Mouse (Mus musculus): ENCODE results near the gene Cdk12.
"Not testable (repeated sequence)": the region's sequence is repeated elsewhere in the genome, so short reads cannot be mapped to it uniquely, and the experiment has no call there.

Cdk12 gene

DNA sequence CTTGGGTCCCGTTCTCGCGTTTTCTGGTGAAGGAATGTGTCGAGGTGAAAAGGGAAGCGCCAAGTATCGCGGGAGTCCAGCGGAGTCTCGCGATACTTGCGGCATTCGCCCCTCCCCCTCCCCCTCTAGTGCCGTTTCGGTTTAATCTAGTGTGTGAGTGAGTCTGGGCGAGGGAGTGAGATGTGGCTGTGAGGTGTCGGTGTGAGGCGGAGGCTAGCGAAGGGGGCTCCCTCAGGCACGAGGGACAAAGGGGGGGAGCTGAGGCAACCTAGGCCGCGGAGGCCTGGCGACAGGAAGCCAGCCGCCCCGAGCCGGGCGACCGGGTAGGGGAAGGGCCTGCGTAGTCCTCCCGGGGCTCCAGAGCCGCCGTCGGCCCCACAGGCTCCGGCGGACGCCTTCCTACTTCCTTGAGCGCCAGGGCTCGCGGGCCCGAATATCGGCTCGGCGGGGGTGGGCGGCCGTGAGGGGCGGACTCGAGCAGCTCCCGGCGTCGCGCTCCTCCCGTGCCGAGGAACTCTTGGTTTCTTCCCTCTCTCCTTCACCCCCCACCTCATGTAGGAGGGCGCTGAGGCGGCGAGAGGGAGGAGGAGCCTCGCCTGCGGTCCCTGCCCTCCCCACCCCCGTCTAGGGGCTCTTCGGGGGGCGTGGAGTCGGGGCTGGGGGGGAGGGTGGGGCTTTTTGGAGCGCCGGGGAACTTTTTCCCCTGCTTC, at the start of gene Cdk12:
Gene Cdk12, plus strand, starts transcription at position 419 of the 710 bp plus-strand sequence.
- DNase-seq = peak; percentile 96 to 98

DNA sequence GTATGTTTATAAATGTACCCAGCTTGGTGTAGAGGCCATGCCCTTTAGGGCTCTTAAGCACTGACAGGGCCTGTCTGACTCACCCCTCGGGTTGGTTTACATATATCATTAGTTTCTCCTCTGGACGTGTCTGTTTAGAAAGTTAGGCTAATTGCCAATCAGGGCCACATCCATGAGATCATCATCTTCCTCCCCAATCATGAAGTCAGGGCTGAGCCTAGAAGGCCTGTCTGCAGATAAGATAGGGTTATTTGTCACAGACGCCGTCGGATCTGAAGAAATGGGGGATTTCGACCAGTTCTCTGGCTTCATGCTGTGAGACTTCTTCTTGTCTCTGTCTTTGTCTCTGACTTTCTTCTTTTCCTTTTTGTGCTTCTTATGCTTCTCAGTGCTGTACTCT, 47.8 kb upstream of the Cdk12 start:
- DNase-seq = no peak

DNA sequence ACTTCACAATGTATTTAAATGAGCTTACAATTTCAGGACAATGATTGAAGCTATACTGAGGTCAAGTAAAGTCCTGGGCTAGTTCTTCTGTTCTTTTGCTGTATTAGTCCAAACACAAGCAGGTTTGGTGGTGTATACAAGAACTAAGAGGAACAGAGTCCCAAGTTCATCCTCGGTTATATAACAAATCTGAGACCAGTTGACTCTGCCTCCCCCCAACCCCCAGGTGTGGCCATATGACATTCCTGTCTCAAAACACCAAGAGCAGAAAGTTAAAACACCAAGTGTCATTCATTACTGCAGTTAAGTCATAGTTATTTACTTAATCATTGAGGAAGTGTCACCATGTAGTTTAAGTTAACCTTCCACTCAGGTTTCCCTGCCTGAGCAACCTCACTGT, 34.5 kb upstream of the Cdk12 start:
- DNase-seq = no peak

DNA sequence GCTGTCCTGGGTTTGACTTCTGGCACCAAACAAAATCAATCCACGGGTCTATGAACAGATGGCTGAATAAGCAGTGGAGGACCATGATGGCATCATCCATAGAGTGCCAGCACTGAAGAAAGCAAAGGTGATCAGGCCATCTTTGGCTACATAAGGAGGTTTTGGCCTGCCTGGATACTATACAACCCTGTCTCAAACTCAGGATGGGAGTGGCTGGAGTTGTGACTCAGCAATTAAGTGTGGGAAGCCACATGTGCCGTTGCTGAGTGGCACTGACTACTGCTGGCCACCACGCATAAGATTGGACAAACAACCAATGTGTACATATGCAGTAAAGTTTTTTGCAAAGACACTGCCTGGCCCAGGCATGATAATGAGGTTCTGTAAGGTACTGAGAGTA, 20.7 kb upstream of the Cdk12 start:
- not testable (repeated sequence) for DNase-seq

DNA sequence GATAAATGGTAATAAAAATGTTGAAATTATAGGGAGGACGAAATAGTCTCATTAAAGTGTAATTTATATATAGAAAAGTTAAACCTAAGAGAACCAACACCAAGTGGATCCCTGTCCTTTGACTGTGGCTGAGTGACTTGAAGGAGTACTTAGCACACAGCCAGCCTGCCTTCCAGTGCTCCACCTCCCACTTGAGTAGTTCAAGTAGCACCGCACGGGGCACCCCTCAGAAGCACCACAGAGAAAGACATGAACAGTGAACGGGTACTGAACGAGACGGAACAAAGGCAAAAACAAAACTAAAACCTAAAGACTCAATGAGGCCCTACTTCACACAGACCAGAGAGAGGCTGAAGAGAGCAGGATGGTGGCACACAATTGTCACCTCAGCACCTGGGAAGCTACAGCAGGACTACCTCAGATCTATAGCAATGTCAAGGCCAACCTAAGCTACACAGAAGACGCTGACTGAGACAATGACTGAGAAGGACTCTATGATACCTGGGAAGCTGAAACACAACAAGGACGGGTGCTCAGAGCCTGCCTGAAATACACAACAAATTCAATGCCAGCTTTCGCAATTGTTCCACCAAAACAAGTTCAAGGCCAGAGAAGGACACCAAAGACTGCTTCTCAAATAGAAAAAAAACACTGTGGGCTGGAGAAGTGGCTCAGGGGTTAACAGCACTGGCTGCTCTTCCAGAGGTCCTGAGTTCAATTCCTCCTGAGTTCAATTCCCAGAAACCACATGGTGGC, 15.0 kb upstream of the Cdk12 start:
- DNase-seq = no peak

DNA sequence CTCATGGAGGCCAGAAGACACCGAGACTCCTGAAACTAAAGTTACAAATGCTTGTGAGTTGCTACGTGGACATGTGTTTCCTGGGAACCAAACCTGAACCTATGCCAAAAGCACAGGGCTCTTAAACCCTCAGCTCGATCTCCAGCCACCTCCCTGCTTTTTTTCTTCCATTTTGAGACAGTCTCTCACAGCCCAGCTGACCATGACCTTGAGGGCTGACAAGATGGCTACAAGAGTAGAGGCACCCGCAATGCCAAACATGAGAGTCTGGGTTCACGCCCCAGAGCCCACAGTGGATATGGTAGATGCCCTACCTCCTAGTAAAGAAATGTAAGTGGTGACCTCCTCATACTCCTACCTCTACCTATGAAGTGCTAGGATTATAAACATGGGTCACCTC, 12.0 kb upstream of the Cdk12 start:
- DNase-seq = no peak

DNA sequence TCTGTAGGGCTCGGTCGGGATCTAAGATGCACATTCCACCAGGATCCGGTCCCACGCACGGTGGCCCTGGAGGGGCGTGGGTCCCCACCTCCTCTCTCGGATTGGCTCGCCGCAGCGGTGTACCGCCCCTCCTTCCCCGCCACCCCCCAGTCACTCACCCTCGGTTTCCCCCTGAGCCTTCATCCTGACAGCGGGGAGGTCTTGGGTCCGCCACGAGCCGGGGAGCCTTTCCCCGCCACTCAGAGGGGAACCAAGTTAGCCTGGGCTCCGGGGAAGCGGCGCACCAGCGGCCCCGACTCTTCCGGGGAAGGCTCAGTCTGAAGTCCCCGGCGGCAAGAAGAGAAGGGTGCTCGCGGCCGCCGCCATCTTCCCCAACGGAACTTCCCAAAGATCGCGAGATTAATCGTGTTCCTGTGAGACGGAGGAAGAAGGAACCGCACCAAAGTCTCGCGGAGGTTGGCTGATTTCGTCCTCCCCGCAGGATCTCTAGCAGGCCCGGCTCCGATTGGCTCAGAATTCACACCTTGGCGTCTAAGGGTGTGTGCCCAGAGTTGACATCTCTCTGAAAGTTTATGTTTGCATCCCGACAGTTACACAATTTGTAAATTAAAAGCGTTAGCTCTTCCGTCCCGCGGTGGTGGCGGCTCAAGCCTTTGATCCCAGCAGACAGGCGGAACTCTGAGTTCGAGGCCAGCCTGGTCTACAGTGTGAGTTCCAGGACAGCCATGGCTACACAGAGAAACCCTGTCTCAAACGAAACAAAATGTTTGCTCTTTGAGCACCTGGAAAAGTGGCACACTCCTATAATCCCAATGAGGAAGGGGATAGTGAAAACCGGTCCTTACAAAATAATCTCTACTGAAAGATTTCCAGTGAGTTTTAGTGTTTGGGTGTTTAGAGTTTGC, 9.7 kb upstream of the Cdk12 start, which contains the start of gene Med1:
Gene Med1, minus strand, starts transcription at position 393 of the 905 bp plus-strand sequence.
- DNase-seq = peak; percentile 86 to 87

DNA sequence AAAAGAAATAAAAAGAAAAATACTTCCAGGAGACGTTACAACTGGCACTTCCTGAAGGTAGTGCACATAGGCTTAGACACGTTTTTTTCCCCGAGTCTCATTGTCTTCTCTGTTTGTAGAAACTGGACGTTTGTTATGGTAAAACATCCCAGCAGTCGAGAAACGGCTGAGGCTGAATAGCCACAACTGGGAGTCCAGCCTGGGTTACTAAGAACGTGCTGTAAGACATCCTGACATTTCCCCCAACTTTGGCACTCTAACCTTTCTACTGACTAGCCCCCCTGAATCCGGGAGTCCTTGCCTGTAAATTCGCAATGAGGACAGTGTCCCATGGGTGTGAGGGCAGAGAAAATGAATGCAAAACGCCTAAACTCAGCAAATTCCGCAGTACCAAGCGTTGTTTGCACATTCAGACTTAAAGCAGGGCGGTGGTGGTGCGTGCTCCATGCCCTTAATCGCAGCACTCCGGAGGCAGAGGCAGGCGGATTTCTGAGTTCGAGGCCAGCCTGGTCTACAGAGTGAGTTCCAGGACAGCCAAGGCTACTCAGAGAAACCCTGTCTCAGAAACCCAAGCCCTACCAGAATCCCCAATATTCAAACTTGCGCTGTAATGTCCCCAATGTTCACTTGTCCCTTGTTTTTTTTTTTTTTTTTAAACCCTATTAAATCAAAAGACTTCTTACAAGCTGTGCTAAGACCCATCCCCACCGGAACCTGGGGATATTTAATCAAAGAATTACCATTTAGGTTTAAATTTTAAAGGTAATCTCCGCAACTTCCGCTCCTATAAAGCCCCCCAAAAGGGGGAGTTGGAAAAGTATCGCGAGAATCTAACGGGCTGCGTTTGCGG, 843 bp upstream of the Cdk12 start:
- peak; percentile 16 to 40 for DNase-seq

DNA sequence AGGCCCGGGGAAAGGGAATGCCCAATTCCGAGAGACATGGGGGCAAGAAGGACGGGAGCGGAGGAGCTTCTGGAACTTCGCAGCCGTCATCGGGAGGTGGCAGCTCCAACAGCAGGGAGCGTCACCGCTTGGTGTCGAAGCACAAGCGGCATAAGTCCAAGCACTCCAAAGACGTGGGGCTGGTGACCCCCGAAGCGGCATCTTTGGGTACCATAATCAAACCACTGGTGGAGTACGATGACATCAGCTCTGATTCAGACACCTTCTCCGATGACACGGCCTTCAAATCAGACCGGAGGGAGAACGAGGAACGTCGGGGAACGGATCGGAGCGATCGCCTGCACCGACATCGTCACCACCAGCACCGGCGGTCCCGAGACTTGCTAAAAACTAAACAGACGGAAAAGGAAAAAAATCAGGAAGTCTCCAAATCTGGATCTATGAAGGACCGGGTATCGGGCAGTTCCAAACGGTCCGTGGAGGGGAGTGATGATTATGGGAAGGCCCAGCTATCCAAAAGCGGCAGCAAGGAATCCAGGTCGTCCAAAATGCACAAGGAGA, 572 bp downstream of the Cdk12 start:
- DNase-seq = peak; percentile 38 to 46

DNA sequence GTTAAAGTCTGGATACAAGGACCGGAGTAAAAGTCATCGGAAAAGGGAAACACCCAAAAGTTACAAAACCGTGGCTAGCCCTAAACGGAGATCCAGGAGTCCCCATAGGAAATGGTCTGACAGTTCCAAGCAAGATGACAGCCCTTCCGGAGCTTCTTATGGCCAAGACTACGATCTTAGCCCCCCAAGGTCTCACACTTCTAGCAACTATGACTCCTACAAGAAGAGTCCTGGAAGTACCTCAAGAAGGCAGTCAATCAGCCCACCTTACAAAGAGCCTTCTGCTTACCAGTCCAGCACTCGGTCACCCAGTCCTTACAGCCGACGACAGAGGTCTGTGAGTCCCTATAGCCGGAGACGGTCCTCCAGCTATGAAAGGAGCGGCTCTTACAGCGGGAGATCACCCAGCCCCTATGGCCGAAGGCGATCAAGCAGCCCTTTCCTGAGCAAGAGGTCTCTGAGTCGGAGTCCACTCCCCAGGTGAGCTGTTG, 1.1 kb downstream of the Cdk12 start:
- DNase-seq = peak in 1 of 2 experiments; percentile 14

DNA sequence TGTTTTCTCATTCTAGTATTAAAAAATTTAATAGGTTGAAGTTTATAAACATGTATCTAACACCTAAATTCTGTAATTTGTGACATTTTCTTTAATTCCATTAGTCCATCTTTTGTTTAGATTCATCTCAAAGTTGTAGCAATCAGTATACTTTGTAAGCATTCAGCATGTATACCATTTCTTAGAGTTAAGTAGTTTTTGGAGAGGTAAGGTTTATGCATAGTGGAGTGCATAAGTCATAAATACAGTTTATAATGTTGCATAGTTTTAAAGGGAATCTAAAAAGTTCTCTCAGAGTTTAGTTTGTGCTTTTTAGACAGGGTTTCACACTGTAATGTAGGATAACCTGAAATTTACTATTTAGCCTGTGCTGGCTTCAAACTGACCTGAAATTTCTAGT, 2.6 kb downstream of the Cdk12 start:
- no peak for DNase-seq

DNA sequence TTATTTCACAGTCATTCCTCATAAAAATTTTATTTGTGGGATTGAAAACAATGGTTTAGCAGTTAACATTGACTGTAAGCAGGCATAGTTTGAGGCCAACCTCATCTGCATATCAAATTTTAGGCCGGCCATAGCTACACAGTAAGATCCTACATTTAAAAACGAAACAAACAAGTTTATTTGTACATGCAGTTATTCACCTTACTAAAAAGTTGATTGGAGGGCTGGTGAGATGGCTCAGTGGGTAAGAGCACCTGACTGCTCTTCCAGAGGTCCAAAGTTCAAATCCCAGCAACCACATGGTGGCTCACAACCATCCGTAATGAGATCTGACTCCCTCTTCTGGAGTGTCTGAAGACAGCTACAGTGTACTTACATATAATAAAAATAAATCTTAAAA, 3.4 kb downstream of the Cdk12 start:
- DNase-seq = not testable (repeated sequence)

DNA sequence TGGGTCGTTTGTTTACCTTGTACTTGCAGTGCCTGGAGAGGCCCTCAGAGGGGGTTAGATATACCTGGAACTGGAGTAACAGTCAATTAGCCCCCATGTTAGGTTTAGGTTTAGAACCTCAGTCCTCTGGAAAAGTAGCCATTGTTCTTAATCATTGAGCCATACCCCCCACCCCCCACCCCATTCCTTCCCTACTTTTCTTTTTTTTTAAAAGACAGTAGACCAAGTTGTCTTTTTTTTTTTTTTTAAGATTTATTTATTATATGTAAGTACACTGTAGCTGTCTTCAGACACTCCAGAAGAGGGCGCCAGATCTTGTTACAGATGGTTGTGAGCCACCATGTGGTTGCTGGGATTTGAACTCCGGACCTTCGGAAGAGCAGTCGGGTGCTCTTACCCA, 6.8 kb downstream of the Cdk12 start:
- DNase-seq = not testable (repeated sequence)

DNA sequence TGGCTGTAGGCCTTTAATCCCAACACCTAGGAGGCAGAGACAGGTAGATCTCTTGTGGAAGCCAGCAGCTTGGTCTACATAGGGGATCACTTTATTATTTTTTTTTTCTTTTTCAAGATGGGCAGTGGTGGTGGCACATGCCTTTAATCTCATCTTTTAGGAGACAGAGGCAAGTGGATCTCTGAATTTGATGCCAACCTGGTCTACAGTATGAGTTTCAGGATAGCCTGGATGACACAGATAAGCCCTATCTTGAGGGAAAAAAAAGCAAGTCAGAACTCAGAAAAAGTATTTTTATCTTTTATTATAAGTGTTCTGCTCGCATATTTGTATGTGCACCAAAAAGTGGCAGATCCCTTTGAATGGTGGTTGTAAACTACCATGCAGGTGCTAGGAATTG, 10.5 kb downstream of the Cdk12 start:
- no peak for DNase-seq

DNA sequence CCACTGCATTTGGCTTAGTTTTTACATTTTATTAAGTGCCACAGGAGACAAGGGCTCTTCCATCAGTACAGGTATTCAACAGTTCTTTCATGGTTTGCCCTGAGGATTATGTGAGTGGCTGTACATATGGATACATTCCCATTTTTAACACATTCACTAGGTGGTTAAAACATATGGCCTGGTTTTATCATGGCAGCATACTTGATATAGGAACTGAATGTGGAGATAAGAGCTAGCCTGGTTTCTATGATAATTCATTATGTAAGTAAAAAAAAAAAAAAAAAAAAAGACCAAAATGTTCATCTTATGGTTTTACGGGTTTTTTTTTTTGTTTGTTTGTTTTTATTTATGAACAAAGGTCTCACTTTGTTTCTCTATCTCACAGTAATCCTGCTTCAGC, 23.5 kb downstream of the Cdk12 start:
- no peak for DNase-seq

DNA sequence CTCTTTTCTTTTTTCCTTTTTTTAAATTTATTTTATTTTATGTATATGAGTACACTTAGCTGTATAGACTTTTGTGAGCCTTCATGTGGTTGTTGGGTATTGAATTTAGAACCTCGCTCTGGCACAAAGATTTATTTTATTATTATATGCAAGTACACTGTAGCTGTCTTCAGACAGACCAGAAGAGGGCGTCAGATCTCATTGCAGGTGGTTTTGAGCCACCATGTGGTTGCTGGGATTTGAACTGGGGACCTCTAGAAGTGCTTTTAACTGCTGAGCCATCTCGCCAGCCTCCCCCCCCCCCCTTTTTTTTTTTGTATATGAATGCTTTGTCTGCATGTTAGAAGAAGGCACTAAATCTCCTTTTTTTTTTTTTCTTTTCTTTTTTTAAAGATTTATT, 35.6 kb downstream of the Cdk12 start:
- DNase-seq = no peak

DNA sequence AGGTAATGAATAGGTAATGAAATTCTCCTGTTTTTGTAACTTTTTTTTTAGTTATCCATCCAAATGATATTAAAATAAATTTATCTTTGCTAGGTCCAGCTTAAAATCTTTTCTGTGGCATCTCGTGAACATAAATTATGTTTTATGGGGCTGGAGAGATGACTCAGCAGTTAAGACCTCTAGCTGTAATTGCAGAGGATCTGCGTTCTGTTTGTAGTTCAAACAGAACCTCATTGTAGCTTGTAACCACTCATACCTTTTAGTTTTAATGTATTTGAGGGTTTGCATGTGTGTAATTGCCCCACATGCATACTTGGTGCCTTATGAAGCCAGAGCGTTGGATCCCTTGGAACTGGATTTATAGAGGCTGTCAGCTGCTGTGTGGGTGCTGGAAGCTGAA, 36.1 kb downstream of the Cdk12 start:
- DNase-seq = no peak

DNA sequence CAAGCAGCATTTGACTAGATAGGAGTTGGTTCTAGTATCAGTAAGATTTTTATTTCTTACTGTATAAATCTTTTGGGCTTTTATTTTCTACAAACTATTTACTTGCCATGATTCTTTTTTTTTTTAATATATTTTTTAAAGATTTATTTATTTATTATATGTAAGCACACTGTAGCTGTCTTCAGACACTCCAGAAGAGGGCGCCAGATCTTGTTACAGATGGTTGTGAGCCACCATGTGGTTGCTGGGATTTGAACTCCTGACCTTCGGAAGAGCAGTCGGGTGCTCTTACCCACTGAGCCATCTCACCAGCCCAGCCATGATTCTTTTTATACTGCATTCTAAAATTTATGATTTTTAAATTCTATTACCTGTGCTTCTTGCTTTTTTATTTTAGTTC, 40.1 kb downstream of the Cdk12 start:
- not testable (repeated sequence) for DNase-seq

DNA sequence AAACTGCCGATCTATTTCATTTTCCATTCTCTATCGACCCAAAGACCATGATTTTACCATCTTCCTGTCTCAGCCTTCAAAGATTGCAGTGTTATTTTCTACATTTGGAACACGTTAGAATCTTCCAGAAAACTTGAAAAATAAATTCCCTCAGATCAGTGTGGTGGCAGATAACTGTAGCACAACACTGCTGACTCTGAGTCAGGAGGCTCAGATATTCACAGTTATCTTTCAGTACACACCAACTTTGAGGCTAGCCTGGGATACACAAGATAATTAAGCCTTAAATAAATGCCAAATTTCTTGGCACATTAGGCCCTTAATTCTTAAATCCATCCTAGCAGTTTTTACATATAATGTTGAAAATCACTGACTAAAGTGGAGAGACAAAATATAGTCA, 41.6 kb downstream of the Cdk12 start:
- no peak for DNase-seq

DNA sequence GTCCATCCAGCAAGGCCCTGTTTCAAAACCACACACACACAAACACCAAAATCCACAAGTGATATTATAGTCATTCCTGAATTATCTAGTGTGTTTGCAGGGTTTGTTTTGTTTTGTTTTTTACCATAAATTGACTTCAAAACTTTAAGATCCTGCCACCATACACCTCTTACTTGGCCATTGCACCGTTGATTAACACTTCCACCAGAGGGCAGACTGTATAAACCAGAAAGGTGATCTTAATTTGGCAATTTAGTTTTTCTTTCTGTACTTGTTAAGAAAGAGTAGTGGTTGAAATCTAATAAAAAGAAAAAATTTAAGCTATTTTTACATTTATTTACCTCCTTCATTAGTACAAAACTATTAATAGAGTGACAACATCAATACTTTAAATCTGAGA, 44.5 kb downstream of the Cdk12 start:
- DNase-seq = no peak

DNA sequence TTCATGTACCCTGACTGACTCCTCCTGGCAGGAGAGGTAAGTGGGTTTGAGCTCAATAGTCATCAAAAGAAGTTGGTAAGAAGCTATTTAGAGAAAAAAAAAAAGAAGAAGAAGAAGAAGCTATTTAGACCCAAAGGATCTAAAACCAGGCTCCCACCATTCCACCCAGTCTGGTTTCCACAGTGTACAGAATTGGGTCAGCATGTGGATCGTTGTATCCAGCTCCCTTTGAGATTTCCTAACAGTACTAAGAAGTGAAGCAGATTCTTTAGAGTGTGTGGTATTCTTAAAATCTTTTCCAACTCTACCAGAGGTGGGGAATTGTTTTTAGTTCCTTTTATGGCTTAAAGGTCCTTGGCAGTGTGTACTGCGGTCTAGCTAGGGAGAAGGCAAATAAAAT, 50.9 kb downstream of the Cdk12 start:
- no peak for DNase-seq

Data from cerebellum, postnatal 36 days (tissue).